Mouse (Mus musculus): ENCODE data around the gene Lamp2. TPM values are rescaled to one million over a fixed set of nuclear protein-coding genes. Genes with fewer than 3 reads are reported as not detected.
"Not testable (repeated sequence)": the region's sequence is repeated elsewhere in the genome, so short reads cannot be mapped to it uniquely, and the experiment has no call there.

Lamp2 gene
- polyA plus RNA-seq, 1 experiment, result 50.8 TPM

GRCm38 (mm10) chrX:38402004-38402403 is 54.2 kb downstream of the Lamp2 start:
- TF ChIP-seq FOSL1 (IDR thresholded peaks at IDR 0.05; ENCODE audit: insufficient read depth, low read length, poor library complexity, severe bottlenecking) (no peak), USF1 (IDR thresholded peaks at IDR 0.05; ENCODE audit: low read depth) (no peak), MYOG (IDR thresholded peaks at IDR 0.05; ENCODE audit: control insufficient read depth, extremely low read depth, insufficient read length) (no peak), CEBPB (IDR thresholded peaks at IDR 0.05; ENCODE audit: low read depth) (no peak), MAX (IDR thresholded peaks at IDR 0.05) (no peak), CTCF (IDR thresholded peaks at IDR 0.05; ENCODE audit: control insufficient read depth, insufficient read depth, insufficient read length) (no peak), MYOD1 (IDR thresholded peaks at IDR 0.05; ENCODE audit: control insufficient read depth, insufficient read length, low read depth) (no peak)
- no peak overlapping the region for H3K4me3 ChIP-seq (ENCODE audit: insufficient read depth, poor library complexity, severe bottlenecking)
- no peaks in the 10 kb centered on the region for H3K79me3 ChIP-seq (ENCODE audit: low read depth)
- H3K79me2 ChIP-seq (ENCODE audit: control insufficient read depth, insufficient read depth), result no peaks in the 10 kb centered on the region
- H3ac ChIP-seq (ENCODE audit: control insufficient read depth, insufficient read length, low read depth), result no peak overlapping the region
- H3K36me3 ChIP-seq (ENCODE audit: control insufficient read depth, insufficient read depth), result no peaks in the 10 kb centered on the region
- H3K27me3 ChIP-seq (ENCODE audit: control insufficient read depth, insufficient read depth, insufficient read length), result no peaks in the 10 kb centered on the region

GRCm38 (mm10) chrX:38400616-38401015 is 55.6 kb downstream of the Lamp2 start:
- Histone ChIP-seq H3ac (ENCODE audit: control insufficient read depth, insufficient read length, low read depth) (no peak overlapping the region), H3K79me2 (ENCODE audit: control insufficient read depth, insufficient read depth) (no peaks in the 10 kb centered on the region), H3K27me3 (ENCODE audit: control insufficient read depth, insufficient read depth, insufficient read length) (no peaks in the 10 kb centered on the region), H3K36me3 (ENCODE audit: control insufficient read depth, insufficient read depth) (no peaks in the 10 kb centered on the region), H3K4me3 (ENCODE audit: insufficient read depth, poor library complexity, severe bottlenecking) (no peak overlapping the region), H3K79me3 (ENCODE audit: low read depth) (no peaks in the 10 kb centered on the region)
- no peak for TF ChIP-seq MYOD1 (IDR thresholded peaks at IDR 0.05; ENCODE audit: control insufficient read depth, insufficient read length, low read depth)
- no peak for TF ChIP-seq MAX (IDR thresholded peaks at IDR 0.05)
- no peak for TF ChIP-seq CEBPB (IDR thresholded peaks at IDR 0.05; ENCODE audit: low read depth)
- TF ChIP-seq CTCF (IDR thresholded peaks at IDR 0.05; ENCODE audit: control insufficient read depth, insufficient read depth, insufficient read length), result no peak
- no peak for TF ChIP-seq MYOG (IDR thresholded peaks at IDR 0.05; ENCODE audit: control insufficient read depth, extremely low read depth, insufficient read length)
- no peak for TF ChIP-seq USF1 (IDR thresholded peaks at IDR 0.05; ENCODE audit: low read depth)
- TF ChIP-seq FOSL1 (IDR thresholded peaks at IDR 0.05; ENCODE audit: insufficient read depth, low read length, poor library complexity, severe bottlenecking), result no peak

DNA sequence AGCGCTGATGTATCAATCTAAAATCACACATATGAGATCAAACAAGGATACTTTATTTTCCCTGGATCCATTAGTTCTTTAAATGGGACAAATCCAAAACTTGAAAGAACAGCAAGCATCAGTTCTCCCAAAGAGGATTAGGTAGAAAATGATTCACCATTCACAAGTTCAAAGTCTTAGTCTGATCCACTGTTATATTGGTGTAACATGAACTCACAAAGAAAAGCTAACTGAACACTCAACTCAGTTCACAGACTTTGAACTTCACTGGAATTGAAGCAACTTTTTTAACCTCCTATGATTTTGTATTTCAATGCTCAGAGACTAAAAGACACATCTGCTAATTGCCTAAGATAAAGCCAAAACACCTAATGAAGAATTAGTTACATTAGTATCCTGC is 56.6 kb downstream of the Lamp2 start:
- no peaks in the 10 kb centered on the region for H3K79me3 ChIP-seq (ENCODE audit: low read depth)
- TF ChIP-seq CEBPB (IDR thresholded peaks at IDR 0.05; ENCODE audit: low read depth) (no peak), MYOD1 (IDR thresholded peaks at IDR 0.05; ENCODE audit: control insufficient read depth, insufficient read length, low read depth) (no peak), FOSL1 (IDR thresholded peaks at IDR 0.05; ENCODE audit: insufficient read depth, low read length, poor library complexity, severe bottlenecking) (no peak), MAX (IDR thresholded peaks at IDR 0.05) (no peak), CTCF (IDR thresholded peaks at IDR 0.05; ENCODE audit: control insufficient read depth, insufficient read depth, insufficient read length) (no peak), MYOG (IDR thresholded peaks at IDR 0.05; ENCODE audit: control insufficient read depth, extremely low read depth, insufficient read length) (no peak), USF1 (IDR thresholded peaks at IDR 0.05; ENCODE audit: low read depth) (no peak)
- no peak overlapping the region for H3ac ChIP-seq (ENCODE audit: control insufficient read depth, insufficient read length, low read depth)
- H3K36me3 ChIP-seq (ENCODE audit: control insufficient read depth, insufficient read depth), result no peaks in the 10 kb centered on the region
- no peak overlapping the region for H3K4me3 ChIP-seq (ENCODE audit: insufficient read depth, poor library complexity, severe bottlenecking)
- H3K79me2 ChIP-seq (ENCODE audit: control insufficient read depth, insufficient read depth), result no peaks in the 10 kb centered on the region
- no peaks in the 10 kb centered on the region for H3K27me3 ChIP-seq (ENCODE audit: control insufficient read depth, insufficient read depth, insufficient read length)

DNA sequence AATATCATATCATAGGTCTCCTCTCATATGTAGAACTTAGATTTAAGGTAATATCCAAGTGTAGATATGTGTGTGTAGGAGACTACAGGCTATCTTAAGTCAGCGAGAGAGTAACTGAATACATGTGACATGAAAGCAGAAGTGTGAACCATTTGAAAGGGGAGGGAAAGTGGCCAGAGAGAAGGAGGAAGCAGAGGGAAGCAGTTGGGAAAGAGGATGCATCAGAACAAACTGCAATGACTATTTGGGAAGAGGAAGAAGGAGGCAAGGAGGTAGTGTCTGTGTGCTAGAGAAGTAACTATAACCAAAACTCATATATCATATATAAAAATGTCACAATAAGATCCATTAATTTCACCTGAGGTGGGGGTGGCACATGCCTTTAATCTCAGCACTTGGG is 83.1 kb downstream of the Lamp2 start:
- not testable (repeated sequence) for H3K79me3 ChIP-seq (ENCODE audit: low read depth); H3K27me3 ChIP-seq (ENCODE audit: control insufficient read depth, insufficient read depth, insufficient read length); H3ac ChIP-seq (ENCODE audit: control insufficient read depth, insufficient read length, low read depth); H3K4me3 ChIP-seq (ENCODE audit: insufficient read depth, poor library complexity, severe bottlenecking); H3K36me3 ChIP-seq (ENCODE audit: control insufficient read depth, insufficient read depth); H3K79me2 ChIP-seq (ENCODE audit: control insufficient read depth, insufficient read depth)

DNA sequence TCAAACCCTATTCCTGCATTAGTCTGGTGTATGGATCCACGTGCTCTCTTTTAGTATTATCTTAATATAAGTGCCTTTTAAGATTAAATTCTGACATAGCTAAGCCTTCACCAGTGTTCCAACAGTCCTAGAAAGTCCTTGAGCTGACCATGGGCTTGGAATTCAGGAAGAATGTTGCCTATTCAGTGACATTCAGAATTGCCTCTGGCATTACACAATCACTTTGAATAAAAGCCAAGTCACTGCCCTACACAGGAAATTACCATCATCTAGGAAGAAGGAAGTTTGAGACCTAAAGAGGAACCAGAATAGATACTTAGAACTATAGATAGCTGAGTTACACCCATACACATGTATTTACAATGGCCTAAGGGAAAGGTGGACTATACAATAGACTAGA is 91.6 kb downstream of the Lamp2 start:
- peak; percentile 1 for TF ChIP-seq CEBPB (IDR thresholded peaks at IDR 0.05; ENCODE audit: low read depth)
- H3K79me2 ChIP-seq (ENCODE audit: control insufficient read depth, insufficient read depth); H3K27me3 ChIP-seq (ENCODE audit: control insufficient read depth, insufficient read depth, insufficient read length); H3ac ChIP-seq (ENCODE audit: control insufficient read depth, insufficient read length, low read depth); H3K79me3 ChIP-seq (ENCODE audit: low read depth); H3K4me3 ChIP-seq (ENCODE audit: insufficient read depth, poor library complexity, severe bottlenecking); H3K36me3 ChIP-seq (ENCODE audit: control insufficient read depth, insufficient read depth): not testable (repeated sequence)

- H3K36me3 ChIP-seq (ENCODE audit: control insufficient read depth, insufficient read depth), result no peaks in the 10 kb centered on the region
- H3K27me3 ChIP-seq (ENCODE audit: control insufficient read depth, insufficient read depth, insufficient read length), result no peaks in the 10 kb centered on the region
- no peaks in the 10 kb centered on the region for H3K79me2 ChIP-seq (ENCODE audit: control insufficient read depth, insufficient read depth)
- no peak overlapping the region for H3ac ChIP-seq (ENCODE audit: control insufficient read depth, insufficient read length, low read depth)
- no peak overlapping the region for H3K4me3 ChIP-seq (ENCODE audit: insufficient read depth, poor library complexity, severe bottlenecking)
- TF ChIP-seq FOSL1 (IDR thresholded peaks at IDR 0.05; ENCODE audit: insufficient read depth, low read length, poor library complexity, severe bottlenecking) (no peak), MYOG (IDR thresholded peaks at IDR 0.05; ENCODE audit: control insufficient read depth, extremely low read depth, insufficient read length) (no peak), MYOD1 (IDR thresholded peaks at IDR 0.05; ENCODE audit: control insufficient read depth, insufficient read length, low read depth) (no peak), CEBPB (IDR thresholded peaks at IDR 0.05; ENCODE audit: low read depth) (no peak), MAX (IDR thresholded peaks at IDR 0.05) (no peak), CTCF (IDR thresholded peaks at IDR 0.05; ENCODE audit: control insufficient read depth, insufficient read depth, insufficient read length) (no peak), USF1 (IDR thresholded peaks at IDR 0.05; ENCODE audit: low read depth) (no peak)
- H3K79me3 ChIP-seq (ENCODE audit: low read depth), result no peaks in the 10 kb centered on the region
Observed at GRCm38 (mm10) chrX:38362016-38362415, 94.2 kb downstream of the Lamp2 start.

Other genes with a start within 250 kb of the Lamp2 start
- gene Tmem255a, start 204.0 kb downstream of the Lamp2 start, polyA plus RNA-seq (2012; fragmentation: generic; extraction: Trizol), result 0.06 TPM
- gene Atp1b4, start 140.3 kb downstream of the Lamp2 start, polyA plus RNA-seq (2012; fragmentation: generic; extraction: Trizol), result 0.01 TPM
- 10.4 TPM for gene Cul4b, start 119.7 kb upstream of the Lamp2 start, polyA plus RNA-seq (2012; fragmentation: generic; extraction: Trizol)
- gene Mcts1, start 144.1 kb upstream of the Lamp2 start, polyA plus RNA-seq (2012; fragmentation: generic; extraction: Trizol), result 16.1 TPM
- 8.4 TPM for gene C1galt1c1, start 178.6 kb upstream of the Lamp2 start, polyA plus RNA-seq (2012; fragmentation: generic; extraction: Trizol)